Mouse (Mus musculus) intestine, embryonic 14.5 days (tissue): ENCODE measurements around the gene Zfr2. TPM values are rescaled to one million over a fixed set of nuclear protein-coding genes. Genes with fewer than 3 reads are reported as not detected.

Experiments
- ATAC-seq: fragments of 200-750 bp; cut with Nextera tagmentation; replicated peaks from 2 replicates; pipeline ENCODE4 v1.8.0; 2017; ENCODE audit warnings: low read depth, moderate number of reproducible peaks, moderate TSS enrichment, moderate library complexity; ENCODE audit not compliant: low FRiP score, low TSS enrichment
- DNase-seq: peaks from one replicate; pipeline ENCODE4 v3.0.0-alpha.2; 2018; ENCODE audit warnings: low spot score
- H3K27ac ChIP-seq: fragments of 300-500 bp; sonication (generic); 2 replicates; pipeline ENCODE4 v1.5.1; 2014; ENCODE audit warnings: low read depth, mild to moderate bottlenecking, control low read depth
- H3K27me3 ChIP-seq: fragments of 300-500 bp; sonication (generic); replicated peaks from 2 replicates; pipeline ENCODE4 v1.6.1; 2014; ENCODE audit warnings: low read length, control low read depth; ENCODE audit not compliant: control insufficient read depth, insufficient read depth
- H3K36me3 ChIP-seq: fragments of 300-500 bp; sonication (generic); 2 replicates; pipeline ENCODE4 v1.6.1; 2014; ENCODE audit warnings: low read length, control low read depth; ENCODE audit not compliant: control insufficient read depth, insufficient read depth
- H3K4me1 ChIP-seq: fragments of 300-500 bp; sonication (generic); replicated peaks from 2 replicates; pipeline ENCODE4 v1.6.1; 2014; ENCODE audit warnings: low read length, control low read depth, mixed read lengths; ENCODE audit not compliant: control insufficient read depth, insufficient read depth
- H3K4me2 ChIP-seq: fragments of 300-500 bp; sonication (generic); 2 replicates; pipeline ENCODE4 v1.6.1; 2014; ENCODE audit warnings: low read length
- H3K4me3 ChIP-seq: fragments of 300-500 bp; sonication (generic); 2 replicates; pipeline ENCODE4 v1.5.1; 2014; ENCODE audit warnings: low read depth, low read length, control low read depth, mixed read lengths
- H3K9ac ChIP-seq: fragments of 300-500 bp; sonication (generic); 2 replicates; pipeline ENCODE4 v1.6.1; 2014; ENCODE audit warnings: mild to moderate bottlenecking, low read length
- H3K9me3 ChIP-seq: fragments of 300-500 bp; sonication (generic); 2 replicates; pipeline ENCODE4 v1.6.1; 2016; ENCODE audit warnings: low read length, control low read depth; ENCODE audit not compliant: control insufficient read depth
- WGBS: fragments of 180-500 bp; shearing (Covaris S2); extraction: QIAGEN DNeasy Blood & Tissue Kit; methylation state at CpG from one replicate; pipeline ENCODE4 v1.1.7; 2014; 5-methylcytosine and 5-hydroxymethylcytosine counted together
- polyA plus RNA-seq: library from polyadenylated mRNA; unstranded; fragments of >200 nt; fragmentation: Nextera tagmentation; extraction: Ambion mirVana; gene quantifications from 2 replicates; pipeline ENCODE4 v1.2.1, GENCODE M21; 2014

Gene Zfr2
- polyA plus RNA-seq, 1 experiment from 2014 or later = 8.1 TPM

DNA sequence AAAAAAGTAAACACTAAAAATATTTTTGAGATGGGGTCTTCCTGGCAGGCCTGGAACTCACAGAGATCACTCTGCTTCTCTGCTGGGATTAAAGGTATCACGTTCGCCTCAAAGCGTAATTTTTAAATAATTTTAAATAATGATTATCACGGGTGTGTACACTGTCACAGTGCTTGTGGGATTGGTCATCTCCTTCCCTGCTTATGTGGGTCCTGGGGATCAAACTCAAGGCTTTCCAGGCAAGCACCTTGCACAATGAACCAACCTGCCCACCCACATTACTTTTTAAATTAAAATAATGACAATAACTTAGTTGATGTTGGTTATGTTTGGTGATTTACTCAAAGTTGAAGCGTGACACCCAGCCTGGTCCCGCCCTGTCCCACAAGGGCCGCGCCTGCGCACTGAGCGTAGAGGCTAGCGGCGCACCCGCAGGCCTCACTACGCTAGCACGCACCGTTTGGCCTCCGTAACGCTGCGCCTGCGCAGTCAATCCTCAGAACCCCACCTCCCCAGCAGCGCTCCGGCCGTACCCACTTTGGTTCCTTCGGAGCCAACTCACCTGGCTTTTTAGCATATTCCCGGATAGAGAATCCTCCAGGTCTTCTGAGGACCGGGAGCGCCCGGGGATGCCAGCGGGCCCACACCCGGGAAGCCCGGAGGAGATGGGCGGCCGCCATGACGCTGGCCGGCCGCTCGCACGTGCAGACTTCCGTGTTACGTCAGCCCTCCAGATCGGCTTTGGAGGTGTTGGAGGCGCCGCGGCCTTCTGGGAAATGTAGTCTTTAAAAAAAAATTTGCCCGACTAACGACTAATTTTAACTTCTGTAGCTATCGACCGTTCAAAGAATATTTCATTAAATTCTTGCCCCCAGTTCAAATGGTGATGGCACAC lies 33.5 kb downstream of the Zfr2 start, which contains the start of the genes Mrpl54 and Apba3:
Gene Mrpl54, minus strand, starts transcription at position 724 of the 895 bp plus-strand sequence.
Gene Apba3, plus strand, starts transcription at position 750 of the 895 bp plus-strand sequence.
- Histone ChIP-seq H3K9me3 (no peaks in the 10 kb centered on the region), H3K4me1 (peaks cover 12% of the 10 kb centered on the region; the same call in 1 of the 2 replicates), H3K36me3 (peaks cover 37% of the 10 kb centered on the region), H3K9ac (peak within 1 kb of the TSS; percentile 64), H3K4me2 (peak within 1 kb of the TSS; percentile 71), H3K27me3 (no peaks in the 10 kb centered on the region), H3K4me3 (peak within 1 kb of the TSS; percentile 70), H3K27ac (peak within 1 kb of the TSS; percentile 80)
- peak; percentile 99 for DNase-seq
- peak; percentile 90 for ATAC-seq
- WGBS = under 1% methylated on average over 48 of the region's 48 CpGs

DNA sequence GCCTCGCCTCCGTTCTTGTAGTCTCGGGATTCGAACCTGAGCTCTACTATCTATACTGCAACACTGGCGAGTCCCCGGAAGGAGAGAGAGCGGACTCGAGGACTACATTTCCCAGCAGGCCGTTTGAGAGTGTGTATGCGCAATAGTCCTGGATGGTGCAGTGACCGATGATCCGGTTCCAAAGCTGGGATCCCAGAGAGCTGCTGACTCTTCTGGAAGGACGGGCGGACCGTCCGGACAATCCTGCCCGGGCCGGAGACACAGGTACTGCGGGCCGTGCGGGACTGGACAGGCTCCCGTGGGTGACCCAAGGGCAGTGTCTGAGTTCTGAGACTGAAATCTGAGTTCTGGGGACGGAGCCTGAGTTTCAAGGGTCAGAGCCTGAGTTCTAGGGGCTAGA lies 35.1 kb downstream of the Zfr2 start:
- Histone ChIP-seq H3K4me1 (peaks cover 12% of the 10 kb centered on the region; the same call in 1 of the 2 replicates), H3K4me3 (peak overlapping the region; percentile 70), H3K9me3 (no peaks in the 10 kb centered on the region), H3K27me3 (no peaks in the 10 kb centered on the region), H3K4me2 (peak overlapping the region; percentile 60), H3K27ac (no peak overlapping the region), H3K36me3 (peaks cover 50% of the 10 kb centered on the region), H3K9ac (peak overlapping the region; percentile 78)
- DNase-seq (peak; percentile 86), ATAC-seq (peak; percentile 34; the same call in 1 of the 2 replicates)
- 3% methylated on average over 23 of the region's 23 CpGs for WGBS

DNA sequence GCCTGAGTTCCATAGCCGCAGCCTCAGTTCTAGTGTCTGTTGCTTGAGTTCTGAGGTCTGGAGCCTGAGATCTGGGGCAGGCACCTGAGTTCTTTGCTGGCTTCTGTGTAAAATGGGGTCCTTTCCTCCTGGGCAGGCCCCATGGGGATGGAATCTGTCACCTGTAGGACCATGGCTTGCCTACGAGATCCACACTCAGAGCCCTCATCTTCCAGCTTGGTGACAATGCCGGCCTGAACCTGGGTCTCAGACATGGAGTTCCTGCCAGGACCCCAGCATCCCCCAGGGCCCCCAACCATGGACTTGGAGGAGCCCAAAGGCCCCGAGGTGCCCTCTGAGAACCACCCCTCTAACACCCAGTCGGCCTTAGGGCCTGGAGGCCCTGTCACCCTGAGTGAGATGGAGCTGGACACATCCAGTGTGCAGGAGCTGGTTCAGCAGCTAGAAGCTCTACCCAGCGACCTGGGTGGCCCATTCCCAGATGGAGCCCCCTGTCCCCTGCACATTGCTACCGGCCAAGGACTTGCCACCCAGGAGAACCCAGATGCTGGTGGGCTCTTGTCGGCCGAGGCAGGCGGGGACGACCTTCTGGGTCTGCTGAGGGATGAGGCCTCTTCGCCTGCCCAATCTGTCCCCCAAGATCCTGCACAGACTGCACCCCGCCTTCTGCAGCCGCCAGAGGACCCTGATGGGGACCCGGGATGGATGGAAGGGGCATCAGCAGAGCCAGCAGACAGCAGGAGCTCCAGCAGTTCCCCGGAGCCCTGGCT lies 35.9 kb downstream of the Zfr2 start:
- Histone ChIP-seq H3K9ac (peak overlapping the region; percentile 78), H3K4me3 (peak overlapping the region; percentile 70), H3K4me1 (peaks cover 12% of the 10 kb centered on the region; the same call in 1 of the 2 replicates), H3K9me3 (no peaks in the 10 kb centered on the region), H3K4me2 (peak overlapping the region; percentile 60), H3K36me3 (peaks cover 50% of the 10 kb centered on the region), H3K27ac (no peak overlapping the region), H3K27me3 (no peaks in the 10 kb centered on the region)
- ATAC-seq (no peak), DNase-seq (no peak)
- 84% methylated on average over 16 of the region's 16 CpGs for WGBS

DNA sequence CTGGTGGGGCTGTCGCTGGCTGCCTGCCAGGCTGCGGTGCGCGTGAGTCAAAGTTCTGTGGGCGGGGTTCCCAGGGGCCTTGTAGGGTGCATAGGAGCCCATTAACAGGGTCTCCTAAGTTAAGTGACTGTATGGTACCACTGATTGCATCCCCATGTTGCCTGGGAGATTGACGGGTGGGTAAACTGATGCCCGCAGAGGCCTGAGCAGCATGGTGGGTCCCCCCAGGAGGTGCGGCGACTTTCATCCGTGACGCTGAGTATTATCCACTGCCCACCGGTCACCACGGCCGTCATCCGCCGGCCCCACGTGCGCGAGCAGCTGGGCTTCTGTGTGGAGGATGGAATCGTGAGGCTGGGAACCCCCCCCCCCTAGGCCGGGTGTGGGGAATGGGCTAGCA lies 39.4 kb downstream of the Zfr2 start:
- peaks cover 8% of the 10 kb centered on the region; the same call in 1 of the 2 replicates for H3K4me1 ChIP-seq
- ATAC-seq (no peak), DNase-seq (no peak)
- no peak overlapping the region for H3K27ac ChIP-seq
- H3K36me3 ChIP-seq = peaks cover 39% of the 10 kb centered on the region
- no peak overlapping the region for H3K4me3 ChIP-seq
- no peaks in the 10 kb centered on the region for H3K27me3 ChIP-seq
- no peak overlapping the region for H3K4me2 ChIP-seq
- no peaks in the 10 kb centered on the region for H3K9me3 ChIP-seq
- no peak overlapping the region for H3K9ac ChIP-seq
- 94% methylated on average over 21 of the region's 21 CpGs for WGBS

DNA sequence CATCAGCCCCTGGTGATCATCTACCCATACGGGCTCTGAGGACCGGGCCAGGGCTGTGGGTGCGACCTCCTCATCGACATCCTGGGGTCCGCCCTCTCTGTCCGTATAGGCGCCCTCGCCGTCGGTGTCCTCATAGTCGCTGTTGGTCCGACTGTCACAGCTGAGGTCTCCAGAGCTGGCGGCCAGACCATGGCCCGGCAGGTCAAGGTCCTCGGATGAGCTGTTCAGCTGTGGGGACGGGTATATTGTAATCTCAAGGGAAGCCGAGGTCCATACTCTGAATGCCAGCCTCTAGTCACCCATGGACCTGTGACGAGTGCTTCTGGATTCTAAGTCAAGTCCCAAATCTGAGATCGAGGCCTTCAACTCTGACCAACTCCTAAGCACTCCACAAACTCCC lies 40.9 kb downstream of the Zfr2 start:
- H3K36me3 ChIP-seq = peaks cover 39% of the 10 kb centered on the region
- no peaks in the 10 kb centered on the region for H3K9me3 ChIP-seq
- WGBS = 93% methylated on average over 19 of the region's 19 CpGs
- DNase-seq (no peak), ATAC-seq (no peak)
- no peak overlapping the region for H3K27ac ChIP-seq
- no peaks in the 10 kb centered on the region for H3K27me3 ChIP-seq
- no peak overlapping the region for H3K4me2 ChIP-seq
- H3K4me1 ChIP-seq = peaks cover 4% of the 10 kb centered on the region; the same call in 1 of the 2 replicates
- no peak overlapping the region for H3K4me3 ChIP-seq
- no peak overlapping the region for H3K9ac ChIP-seq

DNA sequence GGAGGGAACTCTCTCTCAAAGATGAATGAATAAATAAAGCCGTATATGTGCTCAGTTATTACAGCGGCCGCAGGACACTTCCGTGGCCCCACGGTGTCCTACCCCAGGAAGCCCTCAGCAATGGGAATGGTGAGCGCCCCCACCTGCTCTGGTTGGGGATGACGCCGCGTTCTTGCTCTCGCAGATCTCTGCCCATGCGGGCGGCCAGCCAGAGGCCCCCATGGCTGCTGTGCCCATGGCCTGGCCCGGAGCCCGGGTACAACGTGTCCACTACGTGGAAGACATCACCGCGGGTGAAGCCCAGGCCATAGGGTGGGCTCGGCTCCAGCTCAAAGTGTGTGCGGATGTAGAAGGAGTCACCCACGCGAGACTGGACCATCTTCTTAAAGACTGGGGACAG lies 44.7 kb downstream of the Zfr2 start:
- ATAC-seq (no peak), DNase-seq (no peak)
- Histone ChIP-seq H3K27me3 (peaks cover 4% of the 10 kb centered on the region; the same call in 1 of the 2 replicates), H3K4me3 (no peak overlapping the region), H3K4me1 (peaks cover 7% of the 10 kb centered on the region; the same call in 1 of the 2 replicates), H3K9ac (no peak overlapping the region), H3K27ac (no peak overlapping the region), H3K4me2 (no peak overlapping the region), H3K36me3 (peaks cover 17% of the 10 kb centered on the region), H3K9me3 (no peaks in the 10 kb centered on the region)
- 78% methylated on average over 22 of the region's 22 CpGs for WGBS

DNA sequence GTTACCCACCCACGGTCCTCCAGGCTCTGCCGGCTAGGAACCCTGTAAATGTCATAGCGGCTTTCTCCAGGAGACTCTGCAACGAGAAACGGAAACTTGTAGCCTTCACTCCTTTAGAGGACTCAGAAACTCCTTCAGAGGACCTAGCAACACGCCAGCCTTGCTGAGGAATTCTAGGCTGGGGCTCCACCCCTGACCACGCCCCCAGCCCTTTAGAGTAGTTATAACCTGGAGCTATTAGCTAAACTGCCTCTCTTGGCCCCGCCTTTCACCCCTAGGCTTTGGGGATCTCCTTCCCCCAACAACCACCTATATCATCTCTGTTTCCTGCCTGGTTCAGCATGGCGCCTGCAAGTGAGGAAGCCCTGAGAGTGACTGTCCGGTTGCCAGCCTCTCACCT lies 46.5 kb downstream of the Zfr2 start:
- Histone ChIP-seq H3K27me3 (peaks cover 12% of the 10 kb centered on the region), H3K27ac (no peak overlapping the region), H3K9ac (no peak overlapping the region), H3K4me1 (peaks cover 7% of the 10 kb centered on the region; the same call in 1 of the 2 replicates), H3K36me3 (no peaks in the 10 kb centered on the region), H3K4me3 (no peak overlapping the region), H3K9me3 (no peaks in the 10 kb centered on the region), H3K4me2 (peak overlapping the region; percentile 23; the same call in 1 of the 2 replicates)
- WGBS = 32% methylated on average over 10 of the region's 10 CpGs
- DNase-seq (no peak), ATAC-seq (no peak)

DNA sequence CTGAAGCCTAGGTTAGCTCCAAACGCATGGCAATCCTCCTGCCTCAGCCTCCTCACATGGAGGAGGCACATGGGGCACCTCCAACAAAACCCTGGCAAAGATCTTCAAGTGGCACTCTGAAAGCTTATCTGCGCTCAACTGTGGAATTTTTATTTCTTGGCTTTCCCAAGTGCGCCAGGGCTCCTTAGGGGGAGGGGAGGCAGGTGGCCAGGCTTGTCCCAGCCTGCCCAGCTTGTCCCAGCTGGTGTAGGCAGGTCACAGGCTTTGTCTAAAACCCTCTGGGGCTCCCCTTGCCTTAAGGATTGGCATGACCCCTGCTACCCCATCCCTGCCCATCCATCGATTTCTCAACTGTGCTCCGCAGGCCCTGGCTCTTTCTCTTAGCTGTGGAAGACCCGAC lies 51.2 kb downstream of the Zfr2 start:
- Histone ChIP-seq H3K4me2 (peak overlapping the region; percentile 55), H3K36me3 (no peaks in the 10 kb centered on the region), H3K4me3 (peak overlapping the region; percentile 45; the same call in 1 of the 2 replicates), H3K9me3 (no peaks in the 10 kb centered on the region), H3K4me1 (peaks cover 9% of the 10 kb centered on the region; the same call in 1 of the 2 replicates), H3K27ac (no peak overlapping the region), H3K27me3 (peaks cover 22% of the 10 kb centered on the region), H3K9ac (no peak overlapping the region)
- 45% methylated on average over 6 of the region's 6 CpGs for WGBS
- no peak for ATAC-seq
- no peak for DNase-seq
